Mouse (Mus musculus) forebrain, embryonic 11.5 days (tissue): ENCODE results near the gene Gtf2h2. TPM values are rescaled to one million over a fixed set of nuclear protein-coding genes. Genes with fewer than 3 reads are reported as not detected.
A peak's percentile ranks its signal among the peaks of the same experiment; 100 is the strongest.
"Not testable (repeated sequence)": the region's sequence is repeated elsewhere in the genome, so short reads cannot be mapped to it uniquely, and the experiment has no call there.

ENCODE experiments used
- ATAC-seq: fragments of 200-750 bp; cut with Nextera tagmentation; replicated peaks from 2 replicates; pipeline ENCODE4 v1.8.0; 2017; ENCODE audit warnings: moderate TSS enrichment; ENCODE audit not compliant: low FRiP score
- DNase-seq: peaks from one replicate; pipeline ENCODE4 v3.0.0-alpha.2; 2017; ENCODE audit warnings: low spot score
- H3K27ac ChIP-seq: fragments of 300-500 bp; sonication (generic); 2 replicates; pipeline ENCODE4 v1.5.1; 2014; ENCODE audit warnings: low read depth, low read length
- H3K27me3 ChIP-seq: fragments of 300-500 bp; sonication (generic); 2 replicates; pipeline ENCODE4 v1.6.1; 2014; ENCODE audit warnings: mild to moderate bottlenecking, low read length, mixed read lengths; ENCODE audit not compliant: control insufficient read depth, insufficient read depth
- H3K36me3 ChIP-seq: fragments of 300-500 bp; sonication (generic); 2 replicates; pipeline ENCODE4 v1.6.1; 2014; ENCODE audit warnings: mild to moderate bottlenecking, low read length, moderate library complexity, mixed read lengths; ENCODE audit not compliant: control insufficient read depth, insufficient read depth
- H3K4me1 ChIP-seq: fragments of 300-500 bp; sonication (generic); replicated peaks from 2 replicates; pipeline ENCODE4 v1.6.1; 2014; ENCODE audit warnings: low read length, mixed read lengths; ENCODE audit not compliant: control insufficient read depth, insufficient read depth
- H3K4me2 ChIP-seq: fragments of 300-500 bp; sonication (generic); 2 replicates; pipeline ENCODE4 v1.6.1; 2014; ENCODE audit warnings: low read depth, mild to moderate bottlenecking, low read length, moderate library complexity, mixed read lengths; ENCODE audit not compliant: severe bottlenecking
- H3K4me3 ChIP-seq: fragments of 300-500 bp; sonication (generic); 2 replicates; pipeline ENCODE4 v1.5.1; 2014; ENCODE audit warnings: low read depth, low read length
- H3K9ac ChIP-seq: fragments of 300-500 bp; sonication (generic); 2 replicates; pipeline ENCODE4 v1.6.1; 2014; ENCODE audit warnings: low read length
- H3K9me3 ChIP-seq: fragments of 300-500 bp; sonication (generic); 2 replicates; pipeline ENCODE4 v1.6.1; 2016; ENCODE audit warnings: low read length, mixed read lengths; ENCODE audit not compliant: control insufficient read depth
- WGBS: fragments of 180-500 bp; shearing (Covaris S2); extraction: QIAGEN DNeasy Blood & Tissue Kit; methylation state at CpG from one replicate; pipeline ENCODE4 v1.1.7; 2014; 5-methylcytosine and 5-hydroxymethylcytosine counted together
- polyA plus RNA-seq: library from polyadenylated mRNA; unstranded; fragments of >200 nt; fragmentation: Nextera tagmentation; extraction: Ambion mirVana; gene quantifications from 2 replicates; pipeline ENCODE4 v1.2.1, GENCODE M21; 2014

Gtf2h2 gene
- polyA plus RNA-seq, 1 experiment from 2014 or later, result 105 TPM

GRCm38 (mm10) chr13:100519162-100519561 lies 26.8 kb upstream of the Gtf2h2 start:
- WGBS, result 77% methylated on average over 2 of the region's 2 CpGs
- Histone ChIP-seq H3K36me3 (no peaks in the 10 kb centered on the region), H3K27me3 (no peaks in the 10 kb centered on the region), H3K4me3 (no peak overlapping the region), H3K27ac (no peak overlapping the region), H3K9ac (no peak overlapping the region), H3K4me1 (no peaks in the 10 kb centered on the region; the same call in 1 of the 2 replicates), H3K4me2 (no peak overlapping the region), H3K9me3 (no peaks in the 10 kb centered on the region)
- DNase-seq (no peak), ATAC-seq (no peak)

- H3K9ac ChIP-seq, result no peak overlapping the region
- H3K36me3 ChIP-seq, result no peaks in the 10 kb centered on the region
- H3K4me2 ChIP-seq, result no peak overlapping the region
- H3K27me3 ChIP-seq, result no peaks in the 10 kb centered on the region
- ATAC-seq, result no peak
- H3K4me1 ChIP-seq, result no peaks in the 10 kb centered on the region; the same call in 1 of the 2 replicates
- H3K4me3 ChIP-seq, result no peak overlapping the region
- WGBS, result 89% methylated on average over 6 of the region's 6 CpGs
- H3K27ac ChIP-seq, result no peak overlapping the region
- no peak for DNase-seq
- H3K9me3 ChIP-seq, result no peaks in the 10 kb centered on the region
Measured at GRCm38 (mm10) chr13:100518191-100518590, 25.8 kb upstream of the Gtf2h2 start.

- WGBS, result 92% methylated on average over 6 of the region's 6 CpGs
Measured at GRCm38 (mm10) chr13:100517652-100518153, 25.3 kb upstream of the Gtf2h2 start.

GRCm38 (mm10) chr13:100516213-100517105 lies 24.1 kb upstream of the Gtf2h2 start:
- Histone ChIP-seq H3K4me1 (no peaks in the 10 kb centered on the region; the same call in 1 of the 2 replicates), H3K9me3 (no peaks in the 10 kb centered on the region), H3K27ac (peak overlapping the region; percentile 50; the same call in 1 of the 2 replicates), H3K4me2 (no peak overlapping the region), H3K4me3 (no peak overlapping the region), H3K9ac (no peak overlapping the region), H3K36me3 (no peaks in the 10 kb centered on the region), H3K27me3 (no peaks in the 10 kb centered on the region)
- DNase-seq (no peak), ATAC-seq (no peak)
- WGBS, result 38% methylated on average over 12 of the region's 12 CpGs

More at GRCm38 (mm10) chr13:100517652-100518153, 25.3 kb upstream of the Gtf2h2 start:
- Histone ChIP-seq H3K4me2 (no peak overlapping the region), H3K27ac (no peak overlapping the region), H3K4me3 (no peak overlapping the region), H3K27me3 (no peaks in the 10 kb centered on the region), H3K9ac (no peak overlapping the region), H3K36me3 (no peaks in the 10 kb centered on the region), H3K9me3 (no peaks in the 10 kb centered on the region), H3K4me1 (no peaks in the 10 kb centered on the region; the same call in 1 of the 2 replicates)
- no peak for DNase-seq
- ATAC-seq, result no peak

- 94% methylated on average over 2 of the region's 2 CpGs for WGBS
- no peak for ATAC-seq
Measured at GRCm38 (mm10) chr13:100512792-100513191, 20.4 kb upstream of the Gtf2h2 start.

GRCm38 (mm10) chr13:100511860-100512364 lies 19.5 kb upstream of the Gtf2h2 start:
- Histone ChIP-seq H3K9ac (no peak overlapping the region), H3K9me3 (no peaks in the 10 kb centered on the region), H3K4me1 (no peaks in the 10 kb centered on the region; the same call in 1 of the 2 replicates), H3K4me3 (no peak overlapping the region), H3K36me3 (no peaks in the 10 kb centered on the region), H3K27ac (no peak overlapping the region), H3K27me3 (no peaks in the 10 kb centered on the region), H3K4me2 (no peak overlapping the region)
- ATAC-seq (no peak), DNase-seq (no peak)
- 86% methylated on average over 4 of the region's 4 CpGs for whole genome bisulfite sequencing

More at GRCm38 (mm10) chr13:100512792-100513191, 20.4 kb upstream of the Gtf2h2 start:
- no peaks in the 10 kb centered on the region for H3K36me3 ChIP-seq
- no peak overlapping the region for H3K9ac ChIP-seq
- no peaks in the 10 kb centered on the region; the same call in 1 of the 2 replicates for H3K4me1 ChIP-seq
- H3K27me3 ChIP-seq, result no peaks in the 10 kb centered on the region
- H3K4me2 ChIP-seq, result no peak overlapping the region
- no peak overlapping the region for H3K4me3 ChIP-seq
- no peak for DNase-seq
- no peak overlapping the region for H3K27ac ChIP-seq
- H3K9me3 ChIP-seq, result no peaks in the 10 kb centered on the region

- no peak overlapping the region for H3K27ac ChIP-seq
- ATAC-seq (no peak), DNase-seq (no peak)
- no peaks in the 10 kb centered on the region for H3K9me3 ChIP-seq
- 80% methylated on average over 7 of the region's 7 CpGs for WGBS
- no peak overlapping the region for H3K4me2 ChIP-seq
- no peaks in the 10 kb centered on the region for H3K27me3 ChIP-seq
- no peaks in the 10 kb centered on the region for H3K36me3 ChIP-seq
- no peak overlapping the region for H3K4me3 ChIP-seq
- no peak overlapping the region for H3K9ac ChIP-seq
- H3K4me1 ChIP-seq, result no peaks in the 10 kb centered on the region; the same call in 1 of the 2 replicates
Measured at GRCm38 (mm10) chr13:100511146-100511859, 18.9 kb upstream of the Gtf2h2 start.

- ATAC-seq, DNase-seq, H3K4me3 ChIP-seq: not testable (repeated sequence)
Measured at GRCm38 (mm10) chr13:100499625-100500024, 7.2 kb upstream of the Gtf2h2 start.

More at GRCm38 (mm10) chr13:100499625-100500024, 7.2 kb upstream of the Gtf2h2 start:
- not testable (repeated sequence) for H3K9ac ChIP-seq, H3K27me3 ChIP-seq, H3K4me1 ChIP-seq, H3K27ac ChIP-seq, H3K36me3 ChIP-seq, H3K4me2 ChIP-seq, H3K9me3 ChIP-seq
